Mouse (Mus musculus) hindbrain, embryonic 12.5 days (tissue): ENCODE data around the gene Plcb3. TPM values are rescaled to one million over a fixed set of nuclear protein-coding genes. Genes with fewer than 3 reads are reported as not detected.

Experiments
- ATAC-seq: fragments of 200-750 bp; cut with Nextera tagmentation; 2 replicates; pipeline ENCODE4 v1.8.0; 2017; ENCODE audit warnings: moderate TSS enrichment; ENCODE audit not compliant: low FRiP score
- H3K27ac ChIP-seq: fragments of 300-500 bp; sonication (generic); 2 replicates; pipeline ENCODE4 v1.5.1; 2016; ENCODE audit warnings: mild to moderate bottlenecking
- H3K27me3 ChIP-seq: fragments of 300-500 bp; sonication (generic); 2 replicates; pipeline ENCODE4 v1.6.1; 2016; ENCODE audit warnings: mild to moderate bottlenecking
- H3K36me3 ChIP-seq: fragments of 300-500 bp; sonication (generic); 2 replicates; pipeline ENCODE4 v1.6.1; 2016; ENCODE audit warnings: mild to moderate bottlenecking
- H3K4me1 ChIP-seq: fragments of 300-500 bp; sonication (generic); 2 replicates; pipeline ENCODE4 v1.6.1; 2016
- H3K4me2 ChIP-seq: fragments of 300-500 bp; sonication (generic); replicated peaks from 2 replicates; pipeline ENCODE4 v1.6.1; 2016; ENCODE audit warnings: mild to moderate bottlenecking
- H3K4me3 ChIP-seq: fragments of 300-500 bp; sonication (generic); 2 replicates; pipeline ENCODE4 v1.5.1; 2016; ENCODE audit warnings: mild to moderate bottlenecking
- H3K9ac ChIP-seq: fragments of 300-500 bp; sonication (generic); 2 replicates; pipeline ENCODE4 v1.6.1; 2016; ENCODE audit warnings: mild to moderate bottlenecking, moderate library complexity
- H3K9me3 ChIP-seq: fragments of 300-500 bp; sonication (generic); replicated peaks from 2 replicates; pipeline ENCODE4 v1.6.1; 2016; ENCODE audit warnings: mild to moderate bottlenecking
- WGBS: fragments of 180-500 bp; shearing (Covaris S2); methylation state at CpG from one replicate; pipeline ENCODE4 v1.1.7; 2016; 5-methylcytosine and 5-hydroxymethylcytosine counted together
- polyA plus RNA-seq: library from polyadenylated mRNA; unstranded; fragments of >200 nt; fragmentation: Nextera tagmentation; extraction: Ambion mirVana; gene quantifications from 2 replicates; pipeline ENCODE4 v1.2.1, GENCODE M21; 2016

Gene Plcb3
- polyA plus RNA-seq, 1 experiment from 2014 or later, result 27.9 TPM

DNA sequence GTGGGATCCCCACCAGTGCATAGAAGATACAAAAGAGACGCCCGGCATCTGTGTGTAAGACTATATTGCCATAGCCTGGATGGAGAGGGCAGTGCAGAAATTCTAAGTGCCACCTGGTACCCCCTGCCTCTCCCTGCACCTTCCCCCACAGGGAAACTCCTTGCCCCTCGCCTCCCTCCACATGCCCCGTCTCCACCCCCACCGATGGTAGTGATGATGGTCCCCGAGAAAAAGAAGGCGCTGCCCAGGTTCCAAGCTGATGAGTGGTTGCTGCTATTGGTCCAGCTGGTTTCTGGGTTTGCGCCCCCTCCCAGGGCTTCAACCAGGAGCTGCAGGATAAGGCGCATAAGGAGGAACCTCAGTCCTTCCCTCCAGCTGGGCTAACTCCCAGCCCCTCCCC lies 48.2 kb downstream of the Plcb3 start:
- Histone ChIP-seq H3K27me3 (peaks cover 95% of the 10 kb centered on the region), H3K27ac (no peak overlapping the region), H3K4me3 (no peak overlapping the region), H3K4me1 (peaks cover 17% of the 10 kb centered on the region), H3K9me3 (no peaks in the 10 kb centered on the region), H3K36me3 (no peaks in the 10 kb centered on the region), H3K9ac (no peak overlapping the region), H3K4me2 (no peak overlapping the region)
- ATAC-seq, result no peak
- 14% methylated on average over 9 of the region's 9 CpGs for WGBS

GRCm38 (mm10) chr19:6926559-6927255 lies 49.6 kb downstream of the Plcb3 start:
- 12% methylated on average over 26 of the region's 26 CpGs for WGBS
- H3K9me3 ChIP-seq, result no peaks in the 10 kb centered on the region
- H3K4me1 ChIP-seq, result peaks cover 25% of the 10 kb centered on the region
- no peaks in the 10 kb centered on the region for H3K36me3 ChIP-seq
- no peak overlapping the region for H3K27ac ChIP-seq
- no peak overlapping the region for H3K9ac ChIP-seq
- H3K4me2 ChIP-seq, result peak overlapping the region; percentile 38
- peak overlapping the region; percentile 22 for H3K4me3 ChIP-seq
- no peak for ATAC-seq
- H3K27me3 ChIP-seq, result peaks cover 90% of the 10 kb centered on the region

- Histone ChIP-seq H3K4me3 (0 out of 2 replicates have a peak overlapping the region, but pooled peaks have one; percentile 7), H3K27ac (no peak overlapping the region), H3K9me3 (no peaks in the 10 kb centered on the region), H3K4me2 (no peak overlapping the region), H3K9ac (no peak overlapping the region), H3K27me3 (peaks cover 80% of the 10 kb centered on the region), H3K36me3 (no peaks in the 10 kb centered on the region), H3K4me1 (peaks cover 28% of the 10 kb centered on the region)
- ATAC-seq, result no peak
- WGBS, result 3% methylated on average over 36 of the region's 40 CpGs
These were observed 50.5 kb downstream of the Plcb3 start for GRCm38 (mm10) chr19:6925611-6926329.

DNA sequence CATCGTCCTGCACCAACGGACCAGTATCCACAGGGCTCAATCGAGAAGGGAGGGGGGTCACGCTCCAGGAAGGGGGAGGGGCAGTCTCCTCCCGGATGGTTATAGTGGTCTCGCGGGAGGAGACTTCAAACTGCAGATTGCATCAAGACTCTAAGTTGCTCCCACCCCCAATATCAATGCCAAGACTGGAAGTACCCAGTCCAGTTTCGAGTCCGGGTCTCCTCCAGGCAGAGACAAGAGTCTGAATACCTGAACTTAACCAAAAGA lies 51.0 kb downstream of the Plcb3 start, which contains the start of gene Catsperz:
Gene Catsperz, minus strand, starts transcription at position 74 of the 267 bp plus-strand sequence.
- H3K4me3 ChIP-seq, result 0 out of 2 replicates have a peak within 1 kb of the TSS, but pooled peaks have one; percentile 7
- no peak for ATAC-seq
- no peak within 1 kb of the TSS for H3K9ac ChIP-seq

DNA sequence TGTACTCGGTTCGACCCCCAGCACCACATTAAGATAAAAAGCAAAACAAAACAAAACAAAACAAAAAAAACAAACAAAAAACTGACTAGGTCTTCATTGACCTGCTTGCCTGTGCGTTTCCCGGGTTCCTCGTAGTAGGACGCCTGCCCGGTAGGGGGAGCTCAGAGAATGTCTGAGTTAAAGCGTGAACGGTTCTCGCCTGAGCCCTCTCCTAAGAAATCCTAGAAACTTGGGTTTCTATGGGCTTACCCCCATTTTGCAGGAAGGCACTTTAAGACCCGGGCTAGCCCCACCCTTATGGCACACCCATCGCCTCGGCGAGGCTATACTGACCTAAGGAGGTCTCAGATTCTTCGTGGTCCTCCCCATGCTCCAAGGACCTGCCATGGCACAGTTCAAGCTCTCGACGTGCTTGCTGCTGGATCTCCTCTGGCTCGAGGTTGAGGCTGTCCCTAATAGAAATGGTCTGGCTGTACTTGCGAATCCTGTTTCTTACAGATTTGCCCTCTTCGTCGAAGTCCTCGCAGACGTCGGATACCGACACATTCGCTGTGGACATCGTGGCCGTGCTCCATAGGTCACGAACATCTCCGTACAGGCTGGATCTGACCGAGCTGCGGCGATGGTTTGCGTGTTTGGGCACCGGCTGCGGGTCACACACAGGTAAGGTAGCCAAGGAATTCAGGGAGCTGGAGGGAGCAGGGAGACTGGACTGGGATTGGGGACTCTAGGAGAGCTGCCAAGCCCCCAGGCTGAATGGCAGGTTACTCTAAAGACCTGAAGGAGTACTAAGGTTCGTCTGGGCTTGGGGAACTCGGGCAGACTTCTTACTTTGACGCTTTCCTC lies 51.6 kb downstream of the Plcb3 start:
- Histone ChIP-seq H3K4me1 (peaks cover 38% of the 10 kb centered on the region), H3K27ac (no peak overlapping the region), H3K36me3 (no peaks in the 10 kb centered on the region), H3K4me2 (0 out of 2 replicates have a peak overlapping the region, but pooled peaks have one; percentile 13), H3K9me3 (no peaks in the 10 kb centered on the region), H3K27me3 (peaks cover 71% of the 10 kb centered on the region), H3K4me3 (no peak overlapping the region), H3K9ac (no peak overlapping the region)
- no peak for ATAC-seq
- WGBS, result 4% methylated on average over 39 of the region's 39 CpGs

More for the DNA sequence above, 51.0 kb downstream of the Plcb3 start, which contains the start of gene Catsperz:
- H3K4me1 ChIP-seq, result peaks cover 33% of the 10 kb centered on the region
- no peaks in the 10 kb centered on the region for H3K9me3 ChIP-seq
- H3K4me2 ChIP-seq, result 0 out of 2 replicates have a peak within 1 kb of the TSS, but pooled peaks have one; percentile 13
- H3K36me3 ChIP-seq, result no peaks in the 10 kb centered on the region
- H3K27ac ChIP-seq, result no peak within 1 kb of the TSS
- 2% methylated on average over 9 of the region's 9 CpGs for WGBS
- H3K27me3 ChIP-seq, result peaks cover 75% of the 10 kb centered on the region

DNA sequence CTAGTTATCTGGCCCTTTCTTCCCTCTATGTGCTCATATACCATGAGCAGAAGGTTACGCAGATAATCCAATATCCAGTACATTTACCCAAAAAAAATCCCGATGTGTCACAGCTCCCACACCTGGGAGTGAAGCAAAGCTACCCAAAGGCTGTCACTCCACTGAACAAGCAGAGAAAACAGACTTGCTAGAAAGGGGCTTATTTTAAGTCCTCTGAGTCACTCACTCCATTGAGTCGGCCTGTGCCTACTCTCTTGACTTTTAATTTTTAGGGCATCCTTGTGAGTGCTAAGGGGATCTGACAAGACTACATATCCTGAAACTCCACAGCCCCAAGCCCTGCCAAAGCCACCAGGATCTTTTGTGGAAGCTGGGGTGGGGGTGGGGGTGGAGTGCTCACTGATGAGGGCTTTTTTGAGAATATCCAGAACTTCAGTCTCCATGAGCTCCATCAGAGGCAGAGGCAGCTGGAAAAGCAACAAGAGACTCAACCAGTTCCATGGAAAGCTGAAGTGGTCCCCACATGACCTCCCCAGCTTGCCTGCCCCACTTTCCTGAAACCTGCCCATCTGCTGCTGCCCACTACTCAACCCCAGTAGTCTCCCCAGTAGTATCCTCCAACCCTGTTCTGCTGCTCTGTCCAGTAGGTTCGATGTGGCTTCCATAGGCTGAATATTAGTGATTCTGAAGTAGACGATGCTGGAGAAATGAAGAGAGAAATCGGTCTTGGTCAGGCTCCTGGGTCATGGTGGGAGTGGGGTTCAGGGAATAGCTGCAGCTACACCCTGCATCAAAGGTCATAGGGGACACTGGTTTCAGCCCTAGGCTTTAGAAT lies 53.2 kb downstream of the Plcb3 start:
- Histone ChIP-seq H3K36me3 (peaks cover 6% of the 10 kb centered on the region; the same call in 1 of the 2 replicates), H3K27ac (no peak overlapping the region), H3K9ac (no peak overlapping the region), H3K4me3 (0 out of 2 replicates have a peak overlapping the region, but pooled peaks have one; percentile 88), H3K4me1 (peaks cover 41% of the 10 kb centered on the region), H3K4me2 (no peak overlapping the region; the same call in 1 of the 2 replicates), H3K27me3 (peaks cover 57% of the 10 kb centered on the region), H3K9me3 (no peaks in the 10 kb centered on the region)
- ATAC-seq, result no peak
- 60% methylated on average over 6 of the region's 6 CpGs for WGBS

GRCm38 (mm10) chr19:6921647-6922567 lies 54.4 kb downstream of the Plcb3 start, which contains the start of gene Esrra:
Gene Esrra, minus strand, starts transcription at chr19:6921813.
- Histone ChIP-seq H3K9me3 (no peaks in the 10 kb centered on the region), H3K4me1 (peaks cover 40% of the 10 kb centered on the region), H3K27me3 (peaks cover 45% of the 10 kb centered on the region), H3K9ac (peak within 1 kb of the TSS; percentile 94), H3K27ac (peak within 1 kb of the TSS; percentile 95), H3K4me2 (peak within 1 kb of the TSS; percentile 97), H3K36me3 (peaks cover 7% of the 10 kb centered on the region; the same call in 1 of the 2 replicates), H3K4me3 (peak within 1 kb of the TSS; percentile 88)
- whole genome bisulfite sequencing, result 1% methylated on average over 57 of the region's 66 CpGs
- peak; percentile 94 for ATAC-seq

DNA sequence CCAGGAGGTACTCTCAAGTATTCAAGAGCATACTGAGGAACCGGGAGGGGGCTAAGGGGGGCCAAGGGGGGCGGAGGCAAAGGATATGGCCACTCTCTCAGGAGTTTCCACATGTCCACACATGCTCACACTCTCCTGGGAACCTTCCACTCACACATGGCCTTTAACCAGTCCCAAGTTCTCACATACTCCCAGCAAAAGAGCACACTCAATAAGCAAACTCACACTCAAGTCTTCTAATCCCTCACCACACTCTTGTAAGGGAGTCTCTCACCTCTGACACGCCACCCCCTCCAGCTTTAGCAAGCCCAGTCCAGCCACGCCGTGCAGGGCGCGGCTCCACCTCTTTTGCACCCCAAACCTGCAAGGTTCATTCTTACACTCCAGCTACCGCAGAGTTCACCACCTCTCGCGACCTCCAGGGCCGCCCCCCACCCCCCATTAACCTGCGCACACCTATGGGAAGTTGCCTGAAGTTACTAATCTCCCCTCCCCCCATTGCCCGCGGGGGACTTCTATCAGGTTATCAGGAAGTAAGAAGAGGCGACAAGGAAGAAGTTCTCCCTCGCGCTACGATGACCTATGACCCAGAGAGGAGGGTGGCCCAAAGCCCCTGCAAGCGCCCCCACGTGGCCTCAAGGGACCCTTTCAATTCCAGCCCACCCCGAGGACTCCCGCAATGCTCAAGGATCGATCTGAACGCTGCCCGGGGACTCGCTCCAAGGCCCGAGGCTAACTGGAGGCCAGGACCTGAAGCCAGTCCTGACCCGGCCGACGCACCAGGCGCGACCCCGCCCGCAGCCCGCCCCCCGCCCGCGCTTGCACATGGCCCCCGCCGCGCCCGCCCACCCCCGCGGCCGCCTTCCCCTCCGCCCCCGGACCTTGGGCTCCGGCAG lies 55.3 kb downstream of the Plcb3 start:
- Histone ChIP-seq H3K9ac (peak overlapping the region; percentile 94), H3K27me3 (peaks cover 36% of the 10 kb centered on the region), H3K4me1 (peaks cover 34% of the 10 kb centered on the region), H3K27ac (peak overlapping the region; percentile 95), H3K4me2 (peak overlapping the region; percentile 97), H3K4me3 (peak overlapping the region; percentile 88), H3K9me3 (no peaks in the 10 kb centered on the region), H3K36me3 (peaks cover 7% of the 10 kb centered on the region; the same call in 1 of the 2 replicates)
- peak; percentile 24; the same call in 1 of the 2 replicates for ATAC-seq
- WGBS, result 2% methylated on average over 35 of the region's 48 CpGs

- Histone ChIP-seq H3K4me1 (peaks cover 26% of the 10 kb centered on the region), H3K27me3 (peaks cover 27% of the 10 kb centered on the region), H3K4me2 (peak overlapping the region; percentile 97), H3K9ac (peak overlapping the region; percentile 94), H3K27ac (no peak overlapping the region), H3K9me3 (no peaks in the 10 kb centered on the region), H3K36me3 (peaks cover 7% of the 10 kb centered on the region; the same call in 1 of the 2 replicates), H3K4me3 (peak overlapping the region; percentile 88)
- WGBS, result 48% methylated on average over 8 of the region's 8 CpGs
- no peak for ATAC-seq
These were observed 56.2 kb downstream of the Plcb3 start for GRCm38 (mm10) chr19:6919876-6920740.
